Mouse (Mus musculus) heart, adult 2 months (tissue): Measurements from ENCODE around the gene 8030411F24Rik.

Experiments
- CTCF ChIP-seq: fragments of 200-600 bp; IDR thresholded peaks from 2 replicates; pipeline ENCODE4 v1.8.1; 2022; ENCODE audit warnings: antibody characterized with exemption, mild to moderate bottlenecking, moderate library complexity
- EP300 ChIP-seq: fragments of 200-500 bp; IDR thresholded peaks from 2 replicates; pipeline ENCODE4 v1.6.1; 2011; ENCODE audit warnings: low read depth, low read length, control low read depth; ENCODE audit not compliant: insufficient read depth
- POLR2A ChIP-seq: fragments of 200-500 bp; IDR thresholded peaks from 2 replicates; pipeline ENCODE4 v1.6.1; 2011; ENCODE audit warnings: mild to moderate bottlenecking, low read depth, low read length, control low read depth; ENCODE audit not compliant: insufficient read depth

DNA sequence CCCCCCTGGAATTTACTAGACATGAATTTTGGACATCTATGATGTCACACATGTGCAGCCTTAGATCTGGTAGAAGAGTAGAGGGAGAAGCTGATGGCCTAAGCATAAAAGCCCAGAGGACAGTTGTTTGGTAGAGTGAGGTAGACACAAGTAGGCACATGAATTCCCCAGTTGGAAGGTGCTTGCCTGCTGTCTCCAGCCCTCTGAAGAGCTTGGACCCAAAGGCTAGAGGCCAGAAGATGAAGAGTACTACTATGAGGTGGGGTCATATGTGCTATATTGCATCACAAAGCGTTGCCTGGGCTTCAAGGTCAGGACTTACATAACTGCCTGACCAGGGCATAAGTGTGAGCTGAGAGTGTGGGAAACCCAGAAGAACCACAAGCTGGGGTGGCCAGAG, 16.7 kb downstream of the 8030411F24Rik start, which contains the start of gene Cst8:
- TF ChIP-seq POLR2A (no peak), CTCF (no peak), EP300 (no peak)
